Mouse (Mus musculus): ENCODE measurements at regions not wholly inside any gene's neighbourhood (a gene's known extent, or its start where the extent isn't known, plus 50 kb on each side); places are given as distances from the start of the nearest gene placed in this dataset.

DNA sequence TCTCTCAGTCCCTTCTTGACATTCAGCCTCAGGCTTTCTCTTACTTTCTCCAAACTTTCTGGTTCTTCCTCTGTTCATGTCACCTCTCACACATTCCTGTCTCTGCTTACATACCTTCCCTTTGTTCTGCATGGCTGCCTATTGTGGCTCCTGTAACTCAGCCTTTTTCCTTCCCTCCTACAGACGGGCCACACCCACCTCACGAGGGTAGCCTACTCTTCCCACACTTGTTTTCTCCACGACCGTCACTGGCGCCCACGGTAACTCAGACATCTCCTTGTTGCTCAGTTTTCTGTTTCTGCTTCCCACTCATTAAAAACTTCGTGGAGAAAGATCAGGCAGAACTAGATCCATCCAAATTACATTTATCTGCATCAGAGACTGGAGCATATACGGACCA, 166.9 kb upstream of the Spats2l start:
- Histone ChIP-seq H3K4me1 (ENCODE audit: control insufficient read depth, insufficient read depth, low read length) (no peaks in the 10 kb centered on the region; the same call in 1 of the 2 replicates), H3K4me2 (ENCODE audit: low read depth, low read length) (no peak overlapping the region), H3K36me3 (replicated peaks; ENCODE audit: control insufficient read depth, insufficient read depth, low read depth, low read length) (no peaks in the 10 kb centered on the region), H3K27ac (replicated peaks; ENCODE audit: low read depth, low read length) (no peak overlapping the region), H3K9ac (replicated peaks; ENCODE audit: low read length) (no peak overlapping the region), H3K9me3 (replicated peaks; ENCODE audit: control insufficient read depth, low read length) (no peaks in the 10 kb centered on the region), H3K4me3 (ENCODE audit: low read depth, low read length) (no peak overlapping the region), H3K27me3 (ENCODE audit: control insufficient read depth, insufficient read depth, low read length) (no peaks in the 10 kb centered on the region)
- WGBS, result 70% methylated on average over 8 of the region's 8 CpGs
- DNase-seq (ENCODE audit: low spot score) (no peak), ATAC-seq (replicated peaks; ENCODE audit: insufficient number of reproducible peaks, low FRiP score, low TSS enrichment, low read depth) (no peak)

- Histone ChIP-seq H3K4me3 (ENCODE audit: low read depth, low read length) (no peak overlapping the region), H3K4me2 (ENCODE audit: low read depth, low read length) (no peak overlapping the region), H3K9me3 (replicated peaks; ENCODE audit: control insufficient read depth, low read length) (no peaks in the 10 kb centered on the region), H3K27ac (replicated peaks; ENCODE audit: low read depth, low read length) (no peak overlapping the region), H3K27me3 (ENCODE audit: control insufficient read depth, insufficient read depth, low read length) (no peaks in the 10 kb centered on the region), H3K36me3 (replicated peaks; ENCODE audit: control insufficient read depth, insufficient read depth, low read depth, low read length) (no peaks in the 10 kb centered on the region), H3K4me1 (ENCODE audit: control insufficient read depth, insufficient read depth, low read length) (no peaks in the 10 kb centered on the region; the same call in 1 of the 2 replicates), H3K9ac (replicated peaks; ENCODE audit: low read length) (no peak overlapping the region)
- 36% methylated on average over 12 of the region's 12 CpGs for WGBS
- DNase-seq (ENCODE audit: low spot score) (no peak), ATAC-seq (replicated peaks; ENCODE audit: insufficient number of reproducible peaks, low FRiP score, low TSS enrichment, low read depth) (no peak)
Observed at GRCm38 (mm10) chr1:57607626-57608422, 166.1 kb upstream of the Spats2l start.

DNA sequence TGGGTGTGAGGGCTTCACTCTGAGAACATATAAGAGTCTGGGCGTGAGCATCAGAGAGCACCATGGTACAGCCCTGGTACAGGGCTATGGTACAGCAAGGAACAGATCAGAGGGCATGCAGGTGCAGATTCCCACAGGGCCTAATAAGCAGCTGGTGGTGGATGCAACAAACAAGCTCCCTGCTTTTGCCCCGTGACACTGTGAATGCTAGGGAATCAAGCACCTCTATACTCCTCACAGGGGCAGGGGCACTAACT, 165.6 kb upstream of the Spats2l start:
- Histone ChIP-seq H3K4me1 (ENCODE audit: control insufficient read depth, insufficient read depth, low read length) (no peaks in the 10 kb centered on the region; the same call in 1 of the 2 replicates), H3K27ac (replicated peaks; ENCODE audit: low read depth, low read length) (no peak overlapping the region), H3K4me2 (ENCODE audit: low read depth, low read length) (no peak overlapping the region), H3K27me3 (ENCODE audit: control insufficient read depth, insufficient read depth, low read length) (no peaks in the 10 kb centered on the region), H3K36me3 (replicated peaks; ENCODE audit: control insufficient read depth, insufficient read depth, low read depth, low read length) (no peaks in the 10 kb centered on the region), H3K9ac (replicated peaks; ENCODE audit: low read length) (no peak overlapping the region), H3K4me3 (ENCODE audit: low read depth, low read length) (no peak overlapping the region), H3K9me3 (replicated peaks; ENCODE audit: control insufficient read depth, low read length) (no peaks in the 10 kb centered on the region)
- ATAC-seq (replicated peaks; ENCODE audit: insufficient number of reproducible peaks, low FRiP score, low TSS enrichment, low read depth) (0 out of 2 replicates have a peak, but pooled peaks have one; percentile 39), DNase-seq (ENCODE audit: low spot score) (no peak)
- WGBS, result 17% methylated on average over 2 of the region's 2 CpGs

DNA sequence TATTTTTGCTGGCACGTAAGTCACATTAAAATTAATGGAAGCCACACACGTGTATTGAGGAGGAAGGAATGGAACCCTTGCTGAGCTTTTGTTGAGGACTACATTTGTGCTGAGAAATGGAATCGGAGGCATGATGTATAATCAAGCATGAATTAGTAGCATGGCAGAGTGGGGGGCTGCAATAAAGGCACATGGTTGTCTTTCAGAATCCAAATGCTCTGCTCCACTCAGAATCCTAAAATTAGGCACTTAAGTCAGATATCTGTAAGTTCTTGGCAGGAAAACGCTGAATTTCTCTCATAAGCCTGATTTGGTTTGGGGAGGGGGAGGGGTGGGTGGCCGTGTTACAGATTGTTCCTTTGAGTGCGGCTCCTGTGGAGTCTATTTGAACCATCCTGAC, 164.7 kb upstream of the Spats2l start:
- Histone ChIP-seq H3K4me2 (ENCODE audit: low read depth, low read length) (no peak overlapping the region), H3K4me1 (ENCODE audit: control insufficient read depth, insufficient read depth, low read length) (no peaks in the 10 kb centered on the region; the same call in 1 of the 2 replicates), H3K36me3 (replicated peaks; ENCODE audit: control insufficient read depth, insufficient read depth, low read depth, low read length) (no peaks in the 10 kb centered on the region), H3K27ac (replicated peaks; ENCODE audit: low read depth, low read length) (no peak overlapping the region), H3K27me3 (ENCODE audit: control insufficient read depth, insufficient read depth, low read length) (no peaks in the 10 kb centered on the region), H3K9me3 (replicated peaks; ENCODE audit: control insufficient read depth, low read length) (no peaks in the 10 kb centered on the region), H3K4me3 (ENCODE audit: low read depth, low read length) (no peak overlapping the region), H3K9ac (replicated peaks; ENCODE audit: low read length) (no peak overlapping the region)
- DNase-seq (ENCODE audit: low spot score) (no peak), ATAC-seq (replicated peaks; ENCODE audit: insufficient number of reproducible peaks, low FRiP score, low TSS enrichment, low read depth) (no peak)
- WGBS, result 42% methylated on average over 6 of the region's 6 CpGs

- H3K9me3 ChIP-seq (replicated peaks; ENCODE audit: control insufficient read depth, low read length), result no peaks in the 10 kb centered on the region
- 70% methylated on average over 4 of the region's 4 CpGs for WGBS
- H3K4me2 ChIP-seq (ENCODE audit: low read depth, low read length), result no peak overlapping the region
- no peak overlapping the region for H3K27ac ChIP-seq (replicated peaks; ENCODE audit: low read depth, low read length)
- no peak overlapping the region for H3K4me3 ChIP-seq (ENCODE audit: low read depth, low read length)
- H3K9ac ChIP-seq (replicated peaks; ENCODE audit: low read length), result no peak overlapping the region
- no peaks in the 10 kb centered on the region; the same call in 1 of the 2 replicates for H3K4me1 ChIP-seq (ENCODE audit: control insufficient read depth, insufficient read depth, low read length)
- H3K36me3 ChIP-seq (replicated peaks; ENCODE audit: control insufficient read depth, insufficient read depth, low read depth, low read length), result no peaks in the 10 kb centered on the region
- DNase-seq (ENCODE audit: low spot score) (no peak), ATAC-seq (replicated peaks; ENCODE audit: insufficient number of reproducible peaks, low FRiP score, low TSS enrichment, low read depth) (no peak)
- H3K27me3 ChIP-seq (ENCODE audit: control insufficient read depth, insufficient read depth, low read length), result no peaks in the 10 kb centered on the region
Observed at GRCm38 (mm10) chr1:57612171-57612570, 161.8 kb upstream of the Spats2l start.

DNA sequence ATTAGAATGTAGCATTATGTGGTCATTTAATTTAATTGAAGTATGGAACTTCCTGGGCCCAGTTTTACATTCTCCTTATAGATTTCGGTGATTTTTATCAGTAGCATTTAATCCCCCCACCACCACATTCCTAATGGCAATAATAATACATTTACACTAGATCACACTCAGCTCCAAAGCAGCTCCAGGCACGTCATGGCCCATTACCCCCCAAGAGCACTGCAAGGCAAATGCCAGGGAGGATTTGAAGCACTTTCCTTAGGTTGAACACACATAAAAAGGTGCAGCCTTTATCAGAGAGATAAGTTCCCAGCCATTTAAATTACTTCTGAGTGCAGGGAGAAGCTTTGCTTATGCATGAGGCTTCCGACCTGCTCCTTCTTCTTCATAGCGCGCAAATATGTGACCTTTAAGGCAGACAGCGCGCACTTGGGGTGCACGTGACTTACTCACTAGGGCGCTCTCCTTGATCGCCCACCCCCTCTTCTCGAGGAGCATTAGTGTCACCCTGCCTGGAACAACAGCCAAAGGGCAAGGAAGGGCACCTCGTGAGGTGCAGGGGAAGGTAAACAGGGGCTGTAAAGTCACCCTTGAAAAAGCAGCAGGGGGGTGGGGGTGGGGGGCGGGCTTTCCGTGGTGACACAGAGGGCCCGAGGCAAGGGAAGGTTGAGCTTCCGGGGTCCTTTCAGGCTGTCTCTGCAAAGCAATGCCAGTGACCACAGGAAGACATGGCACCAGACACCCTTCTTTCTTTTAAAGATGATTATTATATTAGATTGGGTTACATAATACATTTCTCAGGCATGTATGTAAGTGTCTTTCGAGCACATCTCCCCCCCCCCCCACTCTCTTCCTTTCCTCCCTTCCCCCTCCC, 160.8 kb upstream of the Spats2l start:
- H3K27ac ChIP-seq (replicated peaks; ENCODE audit: low read depth, low read length), result no peak overlapping the region
- no peak for DNase-seq (ENCODE audit: low spot score)
- no peak for ATAC-seq (replicated peaks; ENCODE audit: insufficient number of reproducible peaks, low FRiP score, low TSS enrichment, low read depth)
- WGBS, result 21% methylated on average over 16 of the region's 17 CpGs
- no peaks in the 10 kb centered on the region for H3K36me3 ChIP-seq (replicated peaks; ENCODE audit: control insufficient read depth, insufficient read depth, low read depth, low read length)
- H3K27me3 ChIP-seq (ENCODE audit: control insufficient read depth, insufficient read depth, low read length), result no peaks in the 10 kb centered on the region
- no peaks in the 10 kb centered on the region for H3K9me3 ChIP-seq (replicated peaks; ENCODE audit: control insufficient read depth, low read length)
- H3K4me1 ChIP-seq (ENCODE audit: control insufficient read depth, insufficient read depth, low read length), result no peaks in the 10 kb centered on the region; the same call in 1 of the 2 replicates
- H3K4me3 ChIP-seq (ENCODE audit: low read depth, low read length), result no peak overlapping the region
- H3K4me2 ChIP-seq (ENCODE audit: low read depth, low read length), result peak overlapping the region; percentile 29
- H3K9ac ChIP-seq (replicated peaks; ENCODE audit: low read length), result no peak overlapping the region

GRCm38 (mm10) chr1:57615155-57615554, 158.8 kb upstream of the Spats2l start:
- no peaks in the 10 kb centered on the region for H3K4me1 ChIP-seq (ENCODE audit: control insufficient read depth, insufficient read depth, low read length)
- H3K27ac ChIP-seq (replicated peaks; ENCODE audit: low read depth, low read length), result no peak overlapping the region
- DNase-seq (ENCODE audit: low spot score), result no peak
- no peak overlapping the region for H3K9ac ChIP-seq (replicated peaks; ENCODE audit: low read length)
- H3K4me3 ChIP-seq (ENCODE audit: low read depth, low read length), result no peak overlapping the region
- H3K4me2 ChIP-seq (ENCODE audit: low read depth, low read length), result no peak overlapping the region
- no peaks in the 10 kb centered on the region for H3K9me3 ChIP-seq (replicated peaks; ENCODE audit: control insufficient read depth, low read length)
- H3K36me3 ChIP-seq (replicated peaks; ENCODE audit: control insufficient read depth, insufficient read depth, low read depth, low read length), result no peaks in the 10 kb centered on the region
- no peaks in the 10 kb centered on the region for H3K27me3 ChIP-seq (ENCODE audit: control insufficient read depth, insufficient read depth, low read length)
- no peak for ATAC-seq (replicated peaks; ENCODE audit: insufficient number of reproducible peaks, low FRiP score, low TSS enrichment, low read depth)

- H3K9ac ChIP-seq (replicated peaks; ENCODE audit: low read length), result no peak overlapping the region
- no peak overlapping the region for H3K4me3 ChIP-seq (ENCODE audit: low read depth, low read length)
- no peak for DNase-seq (ENCODE audit: low spot score)
- no peaks in the 10 kb centered on the region for H3K9me3 ChIP-seq (replicated peaks; ENCODE audit: control insufficient read depth, low read length)
- H3K27me3 ChIP-seq (ENCODE audit: control insufficient read depth, insufficient read depth, low read length), result no peaks in the 10 kb centered on the region
- no peaks in the 10 kb centered on the region for H3K4me1 ChIP-seq (ENCODE audit: control insufficient read depth, insufficient read depth, low read length)
- H3K4me2 ChIP-seq (ENCODE audit: low read depth, low read length), result no peak overlapping the region
- WGBS, result 83% methylated on average over 3 of the region's 3 CpGs
- no peak overlapping the region for H3K27ac ChIP-seq (replicated peaks; ENCODE audit: low read depth, low read length)
- no peak for ATAC-seq (replicated peaks; ENCODE audit: insufficient number of reproducible peaks, low FRiP score, low TSS enrichment, low read depth)
- H3K36me3 ChIP-seq (replicated peaks; ENCODE audit: control insufficient read depth, insufficient read depth, low read depth, low read length), result no peaks in the 10 kb centered on the region
Observed at GRCm38 (mm10) chr1:57617316-57617715, 156.6 kb upstream of the Spats2l start.

Data from embryonic facial prominence, embryonic 11.5 days (tissue).